Mouse (Mus musculus): ENCODE data around the gene Gm49353. TPM values are rescaled to one million over a fixed set of nuclear protein-coding genes. Genes with fewer than 3 reads are reported as not detected.

The Gm49353 gene
- total and polyA plus RNA-seq, 3 experiments, result not detected

GRCm38 (mm10) chr10:29217451-29217850 lies 18.7 kb downstream of the Gm49353 start:
- no peaks in the 10 kb centered on the region for H3K79me2 ChIP-seq (replicated peaks; ENCODE audit: control insufficient read depth, extremely low read depth, insufficient read depth, poor library complexity, severe bottlenecking)
- no peak overlapping the region for H3K9ac ChIP-seq (ENCODE audit: insufficient read depth, low read depth)
- in situ Hi-C loops (cut with MboI; ENCODE audit: low pct_ligation_motif_present, low pct_unique_long_range_greater_than_20kb, low sequenced_read_pairs), result no loop called here
- no peak for TF ChIP-seq ELF1 (IDR thresholded peaks at IDR 0.05; ENCODE audit: low read depth, low read length)
- TF ChIP-seq NELFE (IDR thresholded peaks at IDR 0.05; ENCODE audit: low read depth, low read length), result no peak
- no peak for TF ChIP-seq SMC3 (IDR thresholded peaks at IDR 0.05; ENCODE audit: low read depth, low read length)
- no peak for TF ChIP-seq MEF2A (IDR thresholded peaks at IDR 0.05; ENCODE audit: borderline replicate concordance, low read depth, low read length)
- TF ChIP-seq TCF12 (IDR thresholded peaks at IDR 0.05; ENCODE audit: low read depth, low read length), result no peak
- TF ChIP-seq IRF4 (IDR thresholded peaks at IDR 0.05; ENCODE audit: low read depth, low read length), result no peak
- TF ChIP-seq MAFK (IDR thresholded peaks at IDR 0.05; ENCODE audit: insufficient replicate concordance, low read length), result no peak
- TF ChIP-seq HCFC1 (IDR thresholded peaks at IDR 0.05; ENCODE audit: low read depth, low read length), result no peak
- no peak for TF ChIP-seq KAT2A (IDR thresholded peaks at IDR 0.05; ENCODE audit: insufficient replicate concordance, low read length)
- no peak for TF ChIP-seq NRF1 (IDR thresholded peaks at IDR 0.05; ENCODE audit: low read depth, low read length)
- no peak for TF ChIP-seq JUND (conservative IDR thresholded peaks at IDR 0.05; ENCODE audit: low read depth, low read length)
- TF ChIP-seq CHD1 (IDR thresholded peaks at IDR 0.05; ENCODE audit: low read depth, low read length), result no peak
- TF ChIP-seq POLR2A (IDR thresholded peaks at IDR 0.05; ENCODE audit: low read depth, low read length), result no peak
- no peak for TF ChIP-seq MYC (IDR thresholded peaks at IDR 0.05; ENCODE audit: low read depth, low read length)
- H3K4me3 ChIP-seq (replicated peaks in 1 of 3; ENCODE audit: low read depth in 2 of 3, low read length in 2 of 3, poor library complexity in 1 of 3), result no peak overlapping the region
- no peak for DNase-seq (ENCODE audit: extremely low read depth)
- no peaks in the 10 kb centered on the region for H3K4me1 ChIP-seq (ENCODE audit: control insufficient read depth in 1 of 2, insufficient read depth in 2 of 2)
- no peak overlapping the region for H3K4me2 ChIP-seq (ENCODE audit: insufficient read depth, low read depth, poor library complexity, severe bottlenecking)
- no peaks in the 10 kb centered on the region for H3K36me3 ChIP-seq (replicated peaks in 1 of 2; ENCODE audit: control insufficient read depth in 1 of 2, insufficient read depth in 1 of 2, low read length in 1 of 2)
- H3K27me3 ChIP-seq (replicated peaks), result no peaks in the 10 kb centered on the region
- no peaks in the 10 kb centered on the region for H3K9me3 ChIP-seq (replicated peaks; ENCODE audit: low read length)
- H3K27ac ChIP-seq (ENCODE audit: insufficient read depth, low read depth), result no peak overlapping the region
- dilution Hi-C loops (cut with MboI; ENCODE audit: extremely low pct_ligation_motif_present, extremely low pct_unique_long_range_greater_than_20kb, low sequenced_read_pairs), result no loop called here

- H3K4me3 ChIP-seq (replicated peaks in 1 of 3; ENCODE audit: low read depth in 2 of 3, low read length in 2 of 3, poor library complexity in 1 of 3), result no peak overlapping the region
- no peaks in the 10 kb centered on the region for H3K27me3 ChIP-seq (replicated peaks)
- H3K79me2 ChIP-seq (replicated peaks; ENCODE audit: control insufficient read depth, extremely low read depth, insufficient read depth, poor library complexity, severe bottlenecking), result no peaks in the 10 kb centered on the region
- no peaks in the 10 kb centered on the region for H3K9me3 ChIP-seq (replicated peaks; ENCODE audit: low read length)
- H3K9ac ChIP-seq (ENCODE audit: insufficient read depth, low read depth), result no peak overlapping the region
- in situ Hi-C loops (cut with MboI; ENCODE audit: low pct_ligation_motif_present, low pct_unique_long_range_greater_than_20kb, low sequenced_read_pairs), result no loop called here
- H3K4me1 ChIP-seq (ENCODE audit: control insufficient read depth in 1 of 2, insufficient read depth in 2 of 2), result no peaks in the 10 kb centered on the region
- no peak overlapping the region for H3K4me2 ChIP-seq (ENCODE audit: insufficient read depth, low read depth, poor library complexity, severe bottlenecking)
- no peak for DNase-seq (ENCODE audit: extremely low read depth)
- no peaks in the 10 kb centered on the region for H3K36me3 ChIP-seq (replicated peaks in 1 of 2; ENCODE audit: control insufficient read depth in 1 of 2, insufficient read depth in 1 of 2, low read length in 1 of 2)
- dilution Hi-C loops (cut with MboI; ENCODE audit: extremely low pct_ligation_motif_present, extremely low pct_unique_long_range_greater_than_20kb, low sequenced_read_pairs), result no loop called here
- no peak for TF ChIP-seq ZMIZ1 (IDR thresholded peaks at IDR 0.05; ENCODE audit: low read depth, low read length)
- TF ChIP-seq USF2 (conservative IDR thresholded peaks at IDR 0.05; ENCODE audit: low read depth, low read length), result no peak
- H3K27ac ChIP-seq (ENCODE audit: insufficient read depth, low read depth), result no peak overlapping the region
These were observed 26.6 kb downstream of the Gm49353 start for GRCm38 (mm10) chr10:29225329-29225728.

Data from CH12.LX (cell line).